Mouse (Mus musculus) neural tube, embryonic 14.5 days (tissue): ENCODE results near the gene Grb2. TPM values are rescaled to one million over a fixed set of nuclear protein-coding genes. Genes with fewer than 3 reads are reported as not detected.

Experiments
- ATAC-seq: fragments of 200-750 bp; cut with Nextera tagmentation; 2 replicates; pipeline ENCODE4 v1.8.0; 2017; ENCODE audit warnings: low read depth, mild to moderate bottlenecking, moderate TSS enrichment, moderate library complexity
- H3K27ac ChIP-seq: fragments of 300-500 bp; sonication (generic); 2 replicates; pipeline ENCODE4 v1.5.1; 2014; ENCODE audit warnings: low read depth, mild to moderate bottlenecking, control low read depth, low read length, moderate library complexity, mixed read lengths
- H3K27me3 ChIP-seq: fragments of 300-500 bp; sonication (generic); 2 replicates; pipeline ENCODE4 v1.6.1; 2014; ENCODE audit warnings: low read length; ENCODE audit not compliant: control insufficient read depth, insufficient read depth
- H3K36me3 ChIP-seq: fragments of 300-500 bp; sonication (generic); 2 replicates; pipeline ENCODE4 v1.6.1; 2014; ENCODE audit warnings: low read length, mixed read lengths; ENCODE audit not compliant: control insufficient read depth, insufficient read depth
- H3K4me1 ChIP-seq: fragments of 300-500 bp; sonication (generic); 2 replicates; pipeline ENCODE4 v1.6.1; 2014; ENCODE audit warnings: low read length; ENCODE audit not compliant: control insufficient read depth, insufficient read depth
- H3K4me2 ChIP-seq: fragments of 300-500 bp; sonication (generic); 2 replicates; pipeline ENCODE4 v1.6.1; 2014; ENCODE audit warnings: mild to moderate bottlenecking, low read depth, low read length, control low read depth
- H3K4me3 ChIP-seq: fragments of 300-500 bp; sonication (generic); 2 replicates; pipeline ENCODE4 v1.5.1; 2014; ENCODE audit warnings: low read depth, low read length, control low read depth, mixed read lengths
- H3K9ac ChIP-seq: fragments of 300-500 bp; sonication (generic); replicated peaks from 2 replicates; pipeline ENCODE4 v1.6.1; 2014; ENCODE audit warnings: low read depth, mild to moderate bottlenecking, control low read depth, low read length, mixed read lengths
- H3K9me3 ChIP-seq: fragments of 300-500 bp; sonication (generic); 2 replicates; pipeline ENCODE4 v1.6.1; 2016; ENCODE audit warnings: low read length; ENCODE audit not compliant: control insufficient read depth
- WGBS: fragments of 180-500 bp; shearing (Covaris S2); extraction: QIAGEN DNeasy Blood & Tissue Kit; methylation state at CpG from one replicate; pipeline ENCODE4 v1.1.7; 2014; 5-methylcytosine and 5-hydroxymethylcytosine counted together
- polyA plus RNA-seq: library from polyadenylated mRNA; unstranded; fragments of >200 nt; fragmentation: Nextera tagmentation; extraction: Ambion mirVana; gene quantifications from 2 replicates; pipeline ENCODE4 v1.2.1, GENCODE M21; 2014

Grb2 gene
- polyA plus RNA-seq, 1 experiment from 2014 or later: 126 TPM

DNA sequence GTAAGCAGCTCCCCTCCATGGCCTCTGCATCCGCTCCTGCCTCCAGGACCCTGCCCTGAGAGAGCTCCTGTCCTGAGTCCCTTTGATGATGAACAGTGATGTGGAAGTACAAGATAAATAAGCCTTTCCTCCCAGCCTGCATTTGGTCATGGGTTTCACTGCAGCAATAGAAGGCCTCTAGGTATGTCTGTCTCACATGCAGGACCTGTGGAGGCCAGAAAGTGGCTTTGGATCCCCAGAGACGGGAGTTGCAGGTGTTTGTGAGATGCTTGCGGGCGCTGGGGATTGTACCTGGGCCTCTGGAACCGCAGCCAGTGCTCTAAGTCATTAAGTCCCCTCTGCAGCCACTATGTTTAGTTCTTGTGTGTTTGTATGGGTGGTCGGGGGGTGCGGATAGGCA is 88.4 kb downstream of the Grb2 start:
- no peak for ATAC-seq
- 97% methylated on average over 7 of the region's 7 CpGs for WGBS
- H3K4me3 ChIP-seq: no peak overlapping the region
- H3K9me3 ChIP-seq: no peaks in the 10 kb centered on the region
- H3K4me1 ChIP-seq: no peaks in the 10 kb centered on the region
- no peak overlapping the region for H3K4me2 ChIP-seq
- no peak overlapping the region for H3K9ac ChIP-seq
- H3K36me3 ChIP-seq: peaks cover 12% of the 10 kb centered on the region
- no peak overlapping the region for H3K27ac ChIP-seq
- no peaks in the 10 kb centered on the region for H3K27me3 ChIP-seq

DNA sequence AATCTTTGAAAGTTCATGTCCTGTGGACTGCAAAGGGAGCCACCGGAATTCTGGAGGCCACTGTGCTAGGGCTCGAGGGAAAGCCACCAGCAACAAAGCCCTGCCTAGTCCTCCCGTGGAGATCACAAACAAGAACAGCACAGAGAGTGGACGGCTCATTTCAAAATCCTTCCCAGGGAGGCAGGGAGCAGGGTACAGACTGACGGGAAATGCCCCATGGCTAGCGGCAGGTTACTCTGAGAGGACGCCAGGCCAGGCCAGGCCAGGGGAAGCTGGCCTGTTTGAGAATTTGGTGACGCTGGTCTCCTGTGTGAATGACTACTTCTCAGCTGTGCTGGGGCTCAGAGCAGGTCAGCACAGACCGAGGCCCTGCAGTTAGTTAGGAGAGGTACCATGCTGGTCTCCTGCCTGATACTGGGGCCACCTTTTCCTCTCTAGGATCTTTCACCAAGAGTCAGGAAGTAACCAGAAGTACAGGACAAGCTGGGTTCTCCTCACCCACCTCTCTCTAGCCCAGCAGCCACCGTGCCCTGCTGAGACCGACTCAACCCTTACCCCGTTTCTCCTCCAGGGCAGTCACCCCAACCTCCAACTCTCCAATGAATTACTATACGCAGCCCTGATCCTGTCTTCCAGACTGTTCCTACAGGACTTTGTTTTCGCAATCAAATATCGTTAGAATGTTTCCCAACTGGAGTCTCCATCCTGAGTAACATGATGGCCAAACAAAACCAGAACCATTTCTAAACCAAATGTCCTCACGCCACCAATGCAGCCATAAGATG is 89.5 kb downstream of the Grb2 start:
- Histone ChIP-seq H3K4me2 (no peak overlapping the region), H3K36me3 (peaks cover 15% of the 10 kb centered on the region), H3K27ac (no peak overlapping the region), H3K9ac (no peak overlapping the region), H3K27me3 (no peaks in the 10 kb centered on the region), H3K4me1 (no peaks in the 10 kb centered on the region), H3K4me3 (no peak overlapping the region), H3K9me3 (no peaks in the 10 kb centered on the region)
- no peak for ATAC-seq
- WGBS: 88% methylated on average over 16 of the region's 16 CpGs

DNA sequence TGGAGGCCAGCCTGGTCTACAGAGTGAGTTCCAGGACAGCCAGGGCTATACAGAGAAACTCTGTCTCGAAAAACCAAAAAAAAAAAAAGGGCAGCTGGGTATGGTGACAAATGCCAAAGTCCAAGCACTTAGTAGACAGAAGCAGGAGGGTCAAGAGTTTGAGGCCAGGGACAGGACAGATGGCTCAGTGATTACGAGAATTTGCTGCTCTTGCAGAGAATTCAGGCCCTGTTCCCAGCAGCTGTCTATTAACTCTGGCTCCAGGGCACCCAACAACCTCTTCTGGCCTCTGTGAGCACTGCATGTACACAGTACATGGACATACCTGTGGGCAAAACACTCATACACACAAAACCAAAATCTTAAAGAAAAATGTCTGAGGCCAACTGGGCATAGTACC is 90.4 kb downstream of the Grb2 start:
- H3K9me3 ChIP-seq: no peaks in the 10 kb centered on the region
- H3K9ac ChIP-seq: no peak overlapping the region
- WGBS: 83% methylated on average over 2 of the region's 2 CpGs
- H3K27ac ChIP-seq: no peak overlapping the region
- no peak overlapping the region for H3K4me3 ChIP-seq
- H3K4me1 ChIP-seq: no peaks in the 10 kb centered on the region
- H3K27me3 ChIP-seq: no peaks in the 10 kb centered on the region
- H3K36me3 ChIP-seq: peaks cover 15% of the 10 kb centered on the region
- ATAC-seq: no peak
- no peak overlapping the region for H3K4me2 ChIP-seq

DNA sequence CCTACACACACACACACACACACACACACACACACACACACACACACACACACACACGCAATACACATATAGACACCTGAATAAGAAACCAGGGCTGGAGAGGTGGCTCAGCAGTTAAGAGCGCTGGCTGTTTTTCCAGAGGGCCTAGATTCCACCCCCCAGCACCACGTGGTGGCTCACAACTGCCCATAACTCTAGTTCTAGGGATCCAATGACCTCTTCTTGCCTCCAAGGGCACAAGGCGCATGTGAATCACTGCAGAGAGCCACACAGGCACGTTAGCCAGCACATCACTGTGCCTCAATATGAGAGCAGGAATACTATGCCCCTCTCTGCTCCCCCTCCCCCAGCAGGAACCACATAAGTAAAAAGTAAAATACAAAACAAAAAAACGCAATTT is 91.5 kb downstream of the Grb2 start:
- no peak overlapping the region for H3K4me3 ChIP-seq
- no peak overlapping the region for H3K4me2 ChIP-seq
- H3K4me1 ChIP-seq: peaks cover 2% of the 10 kb centered on the region; the same call in 1 of the 2 replicates
- peaks cover 15% of the 10 kb centered on the region for H3K36me3 ChIP-seq
- no peak overlapping the region for H3K27ac ChIP-seq
- ATAC-seq: no peak
- H3K9ac ChIP-seq: no peak overlapping the region
- no peaks in the 10 kb centered on the region for H3K27me3 ChIP-seq
- no peaks in the 10 kb centered on the region for H3K9me3 ChIP-seq
- WGBS: 81% methylated on average over 6 of the region's 6 CpGs

DNA sequence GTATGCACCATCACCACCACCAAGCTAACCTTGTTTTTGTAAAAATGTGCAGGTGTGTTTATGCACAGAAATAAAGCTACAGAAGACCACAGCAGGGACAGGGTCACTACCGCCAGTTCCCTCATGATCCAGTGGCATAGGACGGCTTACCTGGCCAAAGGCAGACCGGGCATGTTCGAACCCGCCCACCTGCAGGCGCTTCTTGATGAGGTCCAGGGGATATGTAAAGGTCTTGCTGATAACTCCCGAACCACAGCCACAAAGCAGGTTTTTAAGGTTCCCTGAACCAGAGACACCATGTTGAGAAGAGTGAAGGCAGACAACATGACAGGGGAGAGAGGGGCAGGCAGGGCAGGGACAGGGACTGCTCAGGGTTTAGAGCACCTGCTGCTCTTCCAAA is 92.0 kb downstream of the Grb2 start:
- Histone ChIP-seq H3K4me2 (no peak overlapping the region), H3K27me3 (no peaks in the 10 kb centered on the region), H3K27ac (no peak overlapping the region), H3K4me3 (no peak overlapping the region), H3K36me3 (peaks cover 15% of the 10 kb centered on the region), H3K9me3 (no peaks in the 10 kb centered on the region), H3K4me1 (peaks cover 6% of the 10 kb centered on the region; the same call in 1 of the 2 replicates), H3K9ac (no peak overlapping the region)
- 95% methylated on average over 7 of the region's 7 CpGs for WGBS
- no peak for ATAC-seq

DNA sequence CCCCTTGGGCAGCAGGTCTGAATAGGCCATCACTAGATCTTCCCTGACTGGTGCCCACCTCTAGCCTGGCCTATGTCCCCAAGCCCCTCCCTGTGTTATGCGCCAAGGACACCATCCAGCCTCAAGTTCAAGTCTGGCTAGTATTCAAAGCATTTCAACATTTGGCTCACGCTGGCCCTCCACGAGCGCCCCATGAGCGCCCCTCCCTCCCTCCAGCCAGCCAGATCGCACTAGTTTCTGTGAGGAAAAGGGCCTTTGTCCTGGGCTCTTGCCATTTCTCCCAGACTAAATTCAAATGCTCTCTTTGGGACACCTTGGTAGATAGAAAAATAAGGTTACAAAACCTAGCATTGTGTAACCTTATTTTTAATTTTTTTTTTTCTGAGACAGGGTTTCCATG is 92.5 kb downstream of the Grb2 start:
- Histone ChIP-seq H3K4me2 (no peak overlapping the region), H3K9ac (no peak overlapping the region), H3K27me3 (no peaks in the 10 kb centered on the region), H3K27ac (no peak overlapping the region), H3K4me1 (peaks cover 6% of the 10 kb centered on the region; the same call in 1 of the 2 replicates), H3K9me3 (no peaks in the 10 kb centered on the region), H3K36me3 (peaks cover 12% of the 10 kb centered on the region), H3K4me3 (no peak overlapping the region)
- 93% methylated on average over 6 of the region's 6 CpGs for WGBS
- no peak for ATAC-seq

DNA sequence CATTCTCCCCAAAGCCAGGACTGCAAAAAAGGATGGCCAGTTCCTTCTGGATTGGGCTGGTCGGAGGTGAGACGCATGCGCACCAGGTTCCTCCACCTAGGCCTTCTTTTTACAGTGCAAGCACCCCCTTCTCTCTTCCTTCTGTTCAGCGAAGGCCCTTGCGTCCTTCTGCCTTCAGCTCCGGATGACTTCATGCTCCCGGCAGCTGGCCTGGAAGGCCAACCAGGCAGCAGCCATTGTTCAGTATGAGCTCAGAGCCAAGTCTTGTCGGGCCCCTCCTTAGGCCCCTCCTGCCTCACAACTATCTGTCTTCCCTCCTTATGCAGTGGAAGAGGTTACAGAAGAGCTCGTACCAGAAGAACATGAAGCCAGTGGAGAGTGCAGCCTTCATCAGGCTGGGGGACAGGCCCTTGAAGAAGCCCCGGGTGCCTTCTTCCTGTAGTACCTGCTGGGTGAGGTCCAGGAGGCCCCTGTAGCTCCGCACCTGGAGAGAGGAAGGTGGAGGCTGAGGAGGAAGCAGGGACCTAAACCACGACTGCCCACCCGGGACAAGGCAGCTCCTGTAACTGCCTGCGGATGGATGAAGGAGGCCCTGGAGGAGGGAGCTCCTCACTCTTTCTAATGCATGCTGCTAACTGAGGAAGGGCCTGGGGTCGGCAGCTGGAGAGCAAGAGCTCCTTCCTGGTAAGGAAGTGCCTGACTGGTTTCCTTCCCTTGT is 93.1 kb downstream of the Grb2 start:
- no peak overlapping the region for H3K4me3 ChIP-seq
- H3K27ac ChIP-seq: no peak overlapping the region
- ATAC-seq: no peak
- H3K27me3 ChIP-seq: no peaks in the 10 kb centered on the region
- 90% methylated on average over 15 of the region's 15 CpGs for WGBS
- peaks cover 6% of the 10 kb centered on the region; the same call in 1 of the 2 replicates for H3K4me1 ChIP-seq
- H3K9me3 ChIP-seq: no peaks in the 10 kb centered on the region
- no peak overlapping the region for H3K9ac ChIP-seq
- no peak overlapping the region for H3K4me2 ChIP-seq
- H3K36me3 ChIP-seq: 0 out of 2 replicates have a peak, but pooled peaks cover 8% of the 10 kb centered on the region

DNA sequence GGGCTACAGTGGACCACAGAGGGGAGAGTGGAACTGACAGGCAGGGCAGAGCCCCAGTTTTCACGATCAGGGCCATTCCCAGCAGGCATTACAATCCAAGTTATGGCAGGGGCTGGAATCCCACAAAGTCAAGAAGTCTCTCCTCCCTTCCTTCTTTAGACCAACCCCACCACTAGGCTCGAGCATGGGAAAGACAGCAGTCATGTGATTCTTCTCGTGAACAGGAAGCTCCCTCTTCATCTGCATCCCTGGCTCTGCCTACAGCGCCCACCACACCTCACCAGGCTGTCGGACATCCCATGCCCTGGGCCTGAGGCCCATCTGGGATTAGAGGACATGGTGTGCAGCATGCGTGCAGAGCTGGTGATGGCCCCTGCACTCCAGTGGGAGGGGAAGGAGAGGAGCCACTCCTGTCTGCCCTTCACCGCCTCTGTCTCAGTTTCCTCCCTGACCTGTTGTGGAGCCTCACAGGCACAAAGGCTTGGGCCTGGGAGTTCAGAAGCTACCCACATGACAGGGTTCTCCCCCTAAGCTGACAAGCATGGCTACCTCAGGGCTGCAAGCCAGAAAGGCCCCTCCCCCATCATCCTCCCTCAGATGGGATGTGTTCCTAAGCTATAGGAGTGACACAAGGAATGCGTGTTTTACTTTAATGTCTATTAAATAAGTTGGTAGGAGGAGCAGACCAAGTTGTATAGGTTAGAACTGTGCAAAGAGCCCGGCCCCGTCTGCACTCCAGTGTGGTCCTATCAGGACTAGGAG is 93.9 kb downstream of the Grb2 start:
- WGBS: 85% methylated on average over 10 of the region's 10 CpGs
- no peak overlapping the region for H3K4me2 ChIP-seq
- no peaks in the 10 kb centered on the region for H3K27me3 ChIP-seq
- peaks cover 8% of the 10 kb centered on the region; the same call in 1 of the 2 replicates for H3K36me3 ChIP-seq
- H3K9me3 ChIP-seq: no peaks in the 10 kb centered on the region
- no peak overlapping the region for H3K4me3 ChIP-seq
- H3K4me1 ChIP-seq: peaks cover 6% of the 10 kb centered on the region; the same call in 1 of the 2 replicates
- H3K9ac ChIP-seq: no peak overlapping the region
- ATAC-seq: no peak
- H3K27ac ChIP-seq: no peak overlapping the region
